Mouse (Mus musculus) midbrain, embryonic 11.5 days (tissue): ENCODE data around the gene Ophn1. TPM values are rescaled to one million over a fixed set of nuclear protein-coding genes. Genes with fewer than 3 reads are reported as not detected.

Source experiments
- ATAC-seq: fragments of 200-750 bp; cut with Nextera tagmentation; 2 replicates; pipeline ENCODE4 v1.8.0; 2017; ENCODE audit warnings: moderate TSS enrichment, moderate library complexity; ENCODE audit not compliant: low FRiP score
- DNase-seq: peaks from one replicate; pipeline ENCODE4 v3.0.0; 2015; ENCODE audit warnings: low spot score; ENCODE audit errors: missing footprints
- H3K27ac ChIP-seq: fragments of 300-500 bp; sonication (generic); 2 replicates; pipeline ENCODE4 v1.5.1; 2014; ENCODE audit warnings: low read depth, low read length
- H3K27me3 ChIP-seq: fragments of 300-500 bp; sonication (generic); 2 replicates; pipeline ENCODE4 v1.6.1; 2014; ENCODE audit warnings: mild to moderate bottlenecking, low read length, moderate library complexity, mixed read lengths; ENCODE audit not compliant: control insufficient read depth, insufficient read depth
- H3K36me3 ChIP-seq: fragments of 300-500 bp; sonication (generic); 2 replicates; pipeline ENCODE4 v1.6.1; 2014; ENCODE audit warnings: mild to moderate bottlenecking, low read length, moderate library complexity, mixed read lengths; ENCODE audit not compliant: control insufficient read depth, insufficient read depth
- H3K4me1 ChIP-seq: fragments of 300-500 bp; sonication (generic); 2 replicates; pipeline ENCODE4 v1.6.1; 2014; ENCODE audit warnings: low read length; ENCODE audit not compliant: control insufficient read depth, insufficient read depth
- H3K4me2 ChIP-seq: fragments of 300-500 bp; sonication (generic); 2 replicates; pipeline ENCODE4 v1.6.1; 2014; ENCODE audit warnings: mild to moderate bottlenecking, moderate library complexity
- H3K4me3 ChIP-seq: fragments of 300-500 bp; sonication (generic); 2 replicates; pipeline ENCODE4 v1.5.1; 2014; ENCODE audit warnings: low read depth, low read length
- H3K9ac ChIP-seq: fragments of 300-500 bp; sonication (generic); 2 replicates; pipeline ENCODE4 v1.6.1; 2014; ENCODE audit warnings: low read length
- H3K9me3 ChIP-seq: fragments of 300-500 bp; sonication (generic); 2 replicates; pipeline ENCODE4 v1.6.1; 2016; ENCODE audit warnings: low read length; ENCODE audit not compliant: control insufficient read depth
- WGBS: fragments of 180-500 bp; shearing (Covaris S2); extraction: QIAGEN DNeasy Blood & Tissue Kit; methylation state at CpG from one replicate; pipeline ENCODE4 v1.1.7; 2014; 5-methylcytosine and 5-hydroxymethylcytosine counted together
- polyA plus RNA-seq: library from polyadenylated mRNA; unstranded; fragments of >200 nt; fragmentation: Nextera tagmentation; extraction: Ambion mirVana; gene quantifications from 2 replicates; pipeline ENCODE4 v1.2.1, GENCODE M21; 2014

Ophn1 gene
- polyA plus RNA-seq, 1 experiment from 2014 or later = 22.1 TPM

DNA sequence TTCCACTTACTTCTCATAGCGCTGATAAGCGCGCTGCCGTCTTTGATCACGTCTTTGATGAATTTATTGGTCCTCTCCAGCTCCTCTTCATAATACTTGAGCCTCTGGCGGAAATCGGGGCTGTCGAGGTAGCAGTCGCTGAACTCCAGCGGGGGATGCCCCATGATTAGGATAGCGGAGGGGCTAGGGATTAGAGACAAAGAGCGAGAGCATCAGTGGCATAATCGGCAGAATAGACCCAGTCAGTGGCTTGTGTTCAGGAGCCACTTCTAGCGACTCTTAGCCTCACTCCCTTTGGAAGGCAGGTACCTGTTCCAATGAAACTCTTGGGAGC lies 786 bp downstream of the Ophn1 start:
- Histone ChIP-seq H3K9me3 (no peaks in the 10 kb centered on the region), H3K36me3 (no peaks in the 10 kb centered on the region), H3K27ac (peak overlapping the region; percentile 68), H3K4me3 (peak overlapping the region; percentile 48), H3K27me3 (peaks cover 6% of the 10 kb centered on the region; the same call in 1 of the 2 replicates), H3K9ac (peak overlapping the region; percentile 70), H3K4me1 (no peaks in the 10 kb centered on the region), H3K4me2 (peak overlapping the region; percentile 48)
- WGBS = 13% methylated on average over 14 of the region's 14 CpGs
- DNase-seq (no peak), ATAC-seq (no peak)

DNA sequence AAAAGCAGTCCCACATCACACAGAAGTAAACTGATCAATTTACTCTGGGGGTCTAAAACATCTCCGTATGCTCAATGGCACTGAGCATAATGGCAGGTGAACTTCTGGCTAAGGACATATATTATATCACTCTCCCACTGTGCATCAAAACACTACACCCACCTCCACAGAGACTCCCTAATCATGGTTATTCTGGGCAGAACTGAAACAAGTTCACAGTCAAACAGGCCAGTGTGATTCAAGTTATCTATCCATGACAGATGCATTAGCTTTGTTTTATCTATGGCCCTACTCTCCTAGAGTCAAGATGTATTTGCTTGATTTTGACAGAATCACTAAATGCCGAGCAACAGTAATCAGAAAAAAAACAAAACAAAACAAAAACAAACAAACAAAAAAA lies 8.8 kb downstream of the Ophn1 start:
- 90% methylated on average over 2 of the region's 2 CpGs for WGBS
- Histone ChIP-seq H3K27me3 (no peaks in the 10 kb centered on the region), H3K9me3 (no peaks in the 10 kb centered on the region), H3K9ac (no peak overlapping the region), H3K36me3 (no peaks in the 10 kb centered on the region), H3K4me1 (no peaks in the 10 kb centered on the region), H3K27ac (no peak overlapping the region), H3K4me2 (no peak overlapping the region), H3K4me3 (no peak overlapping the region)
- DNase-seq = no peak
- no peak for ATAC-seq

DNA sequence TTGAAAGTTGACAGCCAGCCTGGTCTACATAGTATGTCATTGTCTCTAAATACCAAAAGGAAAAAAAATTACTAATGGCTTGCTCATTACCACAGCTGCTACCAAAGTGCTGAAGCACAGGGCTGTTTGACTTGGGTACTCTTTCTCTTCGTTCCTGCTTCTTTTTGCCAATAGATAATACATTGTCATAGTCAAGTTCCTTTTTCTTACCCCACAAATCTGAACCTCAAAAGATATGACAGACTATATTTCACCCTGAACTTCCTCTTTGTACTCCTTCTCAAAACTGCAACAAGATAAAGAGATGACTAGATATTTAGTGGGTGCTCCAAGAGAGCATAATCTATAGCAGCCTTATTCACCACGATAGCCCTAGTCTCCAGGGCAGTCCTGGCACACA lies 9.7 kb downstream of the Ophn1 start:
- ATAC-seq (no peak), DNase-seq (no peak)
- Histone ChIP-seq H3K4me3 (no peak overlapping the region), H3K27me3 (no peaks in the 10 kb centered on the region), H3K4me2 (no peak overlapping the region), H3K9ac (no peak overlapping the region), H3K27ac (no peak overlapping the region), H3K4me1 (no peaks in the 10 kb centered on the region), H3K36me3 (no peaks in the 10 kb centered on the region), H3K9me3 (no peaks in the 10 kb centered on the region)
- 77% methylated on average over 2 of the region's 2 CpGs for WGBS

DNA sequence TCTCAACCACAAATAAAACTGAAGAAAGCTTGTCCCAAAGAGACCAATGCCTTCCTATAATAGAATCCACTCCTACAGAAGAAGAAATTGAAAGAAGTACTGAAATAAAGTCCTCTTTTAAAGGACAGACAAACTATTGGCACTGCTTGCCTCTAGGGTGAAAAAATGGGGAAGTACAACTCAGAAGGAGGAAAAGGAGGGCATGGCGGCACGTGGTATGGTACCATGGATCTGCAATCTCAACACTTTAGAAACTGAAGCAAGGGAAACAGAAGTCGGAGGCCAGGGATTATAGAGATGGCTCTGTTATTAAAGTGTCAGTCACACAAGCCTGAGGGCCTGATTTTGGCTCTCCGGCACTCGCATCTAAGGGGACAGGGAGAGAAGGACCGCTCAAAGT lies 10.5 kb downstream of the Ophn1 start:
- Histone ChIP-seq H3K9ac (no peak overlapping the region), H3K36me3 (no peaks in the 10 kb centered on the region), H3K9me3 (no peaks in the 10 kb centered on the region), H3K4me2 (no peak overlapping the region), H3K27ac (no peak overlapping the region), H3K4me1 (no peaks in the 10 kb centered on the region), H3K4me3 (no peak overlapping the region), H3K27me3 (no peaks in the 10 kb centered on the region)
- WGBS = 91% methylated on average over 6 of the region's 6 CpGs
- DNase-seq (no peak), ATAC-seq (no peak)

DNA sequence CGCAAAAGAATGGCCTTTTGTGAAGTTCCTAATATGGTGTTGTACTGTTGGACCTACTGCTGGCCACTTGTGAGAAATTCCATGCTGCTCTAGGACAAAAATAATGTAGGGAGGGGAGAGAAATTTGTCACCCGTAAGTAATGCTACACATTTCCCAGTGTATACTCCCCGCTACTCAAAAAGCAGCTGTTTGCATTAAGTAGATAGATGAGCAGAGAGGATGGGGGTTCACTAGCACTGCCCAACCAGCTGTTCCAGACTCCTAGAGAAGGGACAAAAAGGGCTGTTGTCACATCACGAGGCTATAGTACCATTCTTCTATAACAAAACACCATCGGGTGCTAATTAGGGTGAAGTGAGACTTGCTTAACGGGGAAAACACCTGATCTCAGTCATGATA lies 15.7 kb downstream of the Ophn1 start:
- ATAC-seq (no peak), DNase-seq (no peak)
- Histone ChIP-seq H3K36me3 (no peaks in the 10 kb centered on the region), H3K4me3 (no peak overlapping the region), H3K27me3 (peaks cover 2% of the 10 kb centered on the region; the same call in 1 of the 2 replicates), H3K4me1 (no peaks in the 10 kb centered on the region), H3K27ac (no peak overlapping the region), H3K4me2 (no peak overlapping the region), H3K9me3 (no peaks in the 10 kb centered on the region), H3K9ac (no peak overlapping the region)
- WGBS = 72% methylated on average over 6 of the region's 6 CpGs

DNA sequence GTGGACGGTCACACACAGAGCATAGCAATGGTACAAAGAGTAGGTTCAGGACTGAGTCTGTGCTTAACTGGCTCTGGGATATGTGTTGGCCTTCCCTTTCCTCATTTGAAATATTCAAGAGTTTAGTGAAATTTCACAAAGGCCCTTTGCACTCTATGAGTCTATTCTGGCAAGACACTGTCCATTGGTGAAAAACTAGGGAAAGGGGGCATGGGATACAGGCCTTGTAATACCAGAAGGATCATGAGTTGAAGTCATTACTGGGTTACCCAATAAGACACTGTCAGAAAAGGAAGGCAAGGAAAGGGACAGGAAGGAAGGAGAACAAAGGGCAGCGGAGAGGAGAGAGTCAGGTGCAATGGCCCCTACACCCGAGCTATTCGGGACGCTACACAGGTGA lies 16.7 kb downstream of the Ophn1 start:
- no peak for ATAC-seq
- 97% methylated on average over 5 of the region's 5 CpGs for WGBS
- Histone ChIP-seq H3K4me3 (no peak overlapping the region), H3K4me2 (no peak overlapping the region), H3K9ac (no peak overlapping the region), H3K27me3 (peaks cover 2% of the 10 kb centered on the region; the same call in 1 of the 2 replicates), H3K36me3 (no peaks in the 10 kb centered on the region), H3K27ac (no peak overlapping the region), H3K9me3 (no peaks in the 10 kb centered on the region), H3K4me1 (no peaks in the 10 kb centered on the region)
- DNase-seq = no peak

DNA sequence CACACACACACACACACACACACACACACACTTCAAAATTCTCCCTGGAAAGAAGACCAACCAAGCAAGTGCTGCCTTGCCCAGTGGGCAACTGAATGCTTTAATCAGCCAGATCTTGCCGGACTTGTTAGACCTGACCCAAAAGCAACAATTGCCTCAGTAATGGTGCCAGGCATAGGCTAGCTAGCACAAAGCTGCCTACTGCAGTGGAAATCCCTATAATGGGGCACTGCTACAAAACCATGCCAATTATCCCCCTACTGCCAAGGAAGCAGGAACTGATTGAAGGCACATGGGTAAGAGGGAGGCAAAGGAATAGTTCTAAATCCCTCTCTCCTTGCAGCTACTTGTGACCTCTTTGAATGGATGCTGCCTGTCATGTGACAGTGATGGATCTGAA lies 18.8 kb downstream of the Ophn1 start:
- H3K27ac ChIP-seq = no peak overlapping the region
- H3K4me3 ChIP-seq = no peak overlapping the region
- H3K4me2 ChIP-seq = no peak overlapping the region
- no peaks in the 10 kb centered on the region for H3K4me1 ChIP-seq
- ATAC-seq (no peak), DNase-seq (no peak)
- no peaks in the 10 kb centered on the region for H3K36me3 ChIP-seq
- 91% methylated on average over 1 of the region's 1 CpGs for WGBS
- peaks cover 2% of the 10 kb centered on the region; the same call in 1 of the 2 replicates for H3K27me3 ChIP-seq
- no peaks in the 10 kb centered on the region for H3K9me3 ChIP-seq
- no peak overlapping the region for H3K9ac ChIP-seq

DNA sequence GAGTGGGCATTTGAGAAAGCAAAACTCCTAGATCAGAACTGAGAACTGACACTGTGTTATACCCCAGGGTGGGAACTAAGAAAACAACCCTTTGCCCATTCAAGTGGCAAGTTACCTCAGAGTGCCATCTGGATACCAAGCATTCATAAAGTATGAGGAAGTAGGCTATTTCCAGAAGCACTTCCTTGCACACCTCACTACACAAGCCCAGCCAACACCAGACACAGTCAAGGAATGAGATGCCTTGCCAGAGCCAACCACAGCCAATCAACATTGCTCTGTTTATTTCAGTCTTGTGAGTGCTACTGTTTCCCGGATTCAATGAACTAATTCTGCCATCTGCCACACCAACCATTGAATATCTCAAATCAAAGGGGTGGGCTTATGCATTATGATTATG lies 20.3 kb downstream of the Ophn1 start:
- H3K9me3 ChIP-seq = no peaks in the 10 kb centered on the region
- peaks cover 5% of the 10 kb centered on the region for H3K27me3 ChIP-seq
- H3K4me2 ChIP-seq = no peak overlapping the region
- no peak for DNase-seq
- WGBS = 93% methylated on average over 1 of the region's 1 CpGs
- no peaks in the 10 kb centered on the region for H3K4me1 ChIP-seq
- no peak overlapping the region for H3K27ac ChIP-seq
- no peak overlapping the region for H3K9ac ChIP-seq
- ATAC-seq = no peak
- H3K36me3 ChIP-seq = no peaks in the 10 kb centered on the region
- H3K4me3 ChIP-seq = no peak overlapping the region

DNA sequence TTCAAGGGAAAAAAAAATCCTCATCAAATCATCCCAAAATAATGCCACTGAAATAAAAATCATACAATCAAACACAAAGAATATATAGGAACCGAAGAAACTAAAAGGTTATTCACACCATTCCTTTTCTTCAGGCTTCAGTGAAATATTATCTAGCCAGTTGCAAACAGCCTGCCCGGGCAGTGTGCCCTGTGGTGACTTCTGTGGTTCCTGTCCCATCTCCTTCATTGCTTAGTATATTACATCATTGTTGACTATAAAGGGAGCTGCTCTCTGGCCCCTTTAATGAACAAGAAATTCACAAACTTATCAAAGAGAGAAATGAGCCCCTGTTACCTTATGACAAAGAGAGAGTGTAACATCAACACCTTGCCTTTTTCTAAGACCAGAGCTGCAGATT lies 21.1 kb downstream of the Ophn1 start:
- peaks cover 2% of the 10 kb centered on the region; the same call in 1 of the 2 replicates for H3K27me3 ChIP-seq
- no peaks in the 10 kb centered on the region for H3K36me3 ChIP-seq
- WGBS = 84% methylated on average over 2 of the region's 2 CpGs
- no peak overlapping the region for H3K27ac ChIP-seq
- no peak for ATAC-seq
- H3K9me3 ChIP-seq = no peaks in the 10 kb centered on the region
- DNase-seq = no peak
- no peak overlapping the region for H3K9ac ChIP-seq
- no peak overlapping the region for H3K4me3 ChIP-seq
- no peak overlapping the region for H3K4me2 ChIP-seq
- no peaks in the 10 kb centered on the region for H3K4me1 ChIP-seq

DNA sequence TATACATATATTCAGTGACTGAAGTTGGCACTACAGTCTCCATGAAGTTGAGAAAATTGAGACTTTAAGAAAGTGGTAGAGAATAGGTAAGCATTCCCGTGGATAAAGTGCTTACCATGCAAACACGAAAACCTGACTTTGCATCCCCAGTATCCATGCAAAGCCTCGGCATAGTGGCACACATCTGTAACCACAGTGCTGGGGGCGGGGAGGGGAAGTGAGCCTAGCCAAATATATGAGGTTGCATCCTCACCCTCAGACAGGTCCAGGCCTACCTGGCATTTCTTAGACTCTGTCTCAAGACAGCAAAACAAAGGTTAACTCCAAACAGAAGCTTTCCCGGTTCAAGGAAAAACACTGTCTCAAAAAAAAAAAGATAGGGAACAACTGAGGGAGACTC lies 21.7 kb downstream of the Ophn1 start:
- WGBS = 79% methylated on average over 5 of the region's 5 CpGs
- no peaks in the 10 kb centered on the region for H3K9me3 ChIP-seq
- H3K27me3 ChIP-seq = peaks cover 2% of the 10 kb centered on the region; the same call in 1 of the 2 replicates
- H3K9ac ChIP-seq = no peak overlapping the region
- no peak overlapping the region for H3K4me3 ChIP-seq
- H3K27ac ChIP-seq = no peak overlapping the region
- no peak overlapping the region for H3K4me2 ChIP-seq
- ATAC-seq = no peak
- no peaks in the 10 kb centered on the region for H3K36me3 ChIP-seq
- DNase-seq = no peak
- no peaks in the 10 kb centered on the region for H3K4me1 ChIP-seq
